Mouse (Mus musculus): ENCODE data around the gene Cntnap5a.

- TF ChIP-seq EP300 (IDR thresholded peaks at IDR 0.05; ENCODE audit: low read depth) (no peak), CTCF (IDR thresholded peaks at IDR 0.05; ENCODE audit: low read depth) (no peak)
These were observed 15.2 kb downstream of the Cntnap5a start for GRCm38 (mm10) chr1:115699798-115700197.
